Mouse (Mus musculus): Measurements from ENCODE around the gene Gm8251.

DNA sequence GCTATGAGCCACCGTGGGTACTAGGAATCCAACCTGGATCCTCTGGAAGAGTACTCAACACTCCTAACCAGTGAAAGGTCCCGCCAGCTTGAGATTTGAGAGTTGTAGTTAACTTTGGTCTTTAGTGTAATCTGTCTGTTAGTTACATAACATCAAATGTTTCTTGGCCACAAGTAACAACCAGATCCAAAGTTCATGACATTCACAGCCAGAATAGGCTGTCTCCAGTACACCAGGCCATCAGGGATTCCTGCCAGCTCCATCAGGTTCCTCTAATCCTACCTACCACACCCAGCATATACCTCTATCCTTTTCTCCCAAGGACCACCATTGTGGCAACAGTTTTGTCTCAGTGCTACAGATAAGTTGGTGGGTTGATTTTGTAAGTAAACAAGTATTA is 46.2 kb downstream of the Gm8251 start:
- TF ChIP-seq ETS1 (conservative IDR thresholded peaks at IDR 0.05; ENCODE audit: low read depth, low read length) (no peak), POLR2A (IDR thresholded peaks at IDR 0.05; ENCODE audit: low read depth, low read length) (no peak), ZKSCAN1 (IDR thresholded peaks at IDR 0.05; ENCODE audit: borderline replicate concordance, low read depth, low read length) (no peak), CTCF (conservative IDR thresholded peaks at IDR 0.05 in 1 of 2, IDR thresholded peaks at IDR 0.05 in 1 of 2; ENCODE audit: low read depth in 2 of 2, low read length in 2 of 2) (no peak), GABPA (IDR thresholded peaks at IDR 0.05; ENCODE audit: insufficient replicate concordance, low read depth, low read length) (no peak), POLR2AphosphoS2 (IDR thresholded peaks at IDR 0.05; ENCODE audit: low read depth, low read length) (no peak), BHLHE40 (IDR thresholded peaks at IDR 0.05; ENCODE audit: low read depth, low read length) (no peak)

All from CH12.LX (cell line).